Mouse (Mus musculus) CH12.LX (cell line): ENCODE measurements around the gene Dhx15. TPM values are rescaled to one million over a fixed set of nuclear protein-coding genes. Genes with fewer than 3 reads are reported as not detected.

Experiments
- DNase-seq: peaks from one replicate; pipeline ENCODE4 v3.0.0-alpha.2; 2013; ENCODE audit errors: extremely low read depth
- H3K27ac ChIP-seq: 2 replicates; pipeline ENCODE4 v1.5.1; 2012; ENCODE audit warnings: low read depth, mild to moderate bottlenecking, control low read depth, moderate library complexity; ENCODE audit not compliant: insufficient read depth
- H3K27me3 ChIP-seq: replicated peaks from 2 replicates; pipeline ENCODE3; 2012; ENCODE audit warnings: inconsistent platforms
- H3K36me3 ChIP-seq, 2 experiments: replicated peaks in 1 of 2; 2 replicates each; pipeline versions ENCODE3 to v1.6.1; 2012; ENCODE audit warnings: inconsistent platforms in 1 of 2, low read length in 1 of 2, mild to moderate bottlenecking in 1 of 2, mixed read lengths in 1 of 2, moderate library complexity in 1 of 2; ENCODE audit not compliant: control insufficient read depth in 1 of 2, insufficient read depth in 1 of 2
- H3K4me1 ChIP-seq, 2 experiments: 2 replicates each; pipeline ENCODE4 v1.6.1; 2012; ENCODE audit warnings: inconsistent platforms in 1 of 2, moderate library complexity in 1 of 2; ENCODE audit not compliant: insufficient read depth in 2 of 2, control insufficient read depth in 1 of 2
- H3K4me2 ChIP-seq: 2 replicates; pipeline ENCODE4 v1.6.1; 2012; ENCODE audit warnings: low read depth, mild to moderate bottlenecking, control low read depth; ENCODE audit not compliant: poor library complexity, insufficient read depth, severe bottlenecking
- H3K4me3 ChIP-seq, 3 experiments: fragments of 150-350 bp in 1 of 3; sonication (generic) in 1 of 3; replicated peaks in 1 of 3; 2 replicates each; pipeline versions ENCODE3 to v1.5.1; 2011 to 2012; ENCODE audit warnings: low read depth in 2 of 3, low read length in 2 of 3, mild to moderate bottlenecking in 2 of 3, moderate library complexity in 2 of 3, control low read depth in 1 of 3, improper control_type of control experiment in 1 of 3, inconsistent platforms in 1 of 3, mixed read lengths in 1 of 3; ENCODE audit not compliant: poor library complexity in 1 of 3
- H3K79me2 ChIP-seq: replicated peaks from 2 replicates; pipeline ENCODE4 v1.6.1; 2012; ENCODE audit warnings: mild to moderate bottlenecking, moderate library complexity; ENCODE audit not compliant: control insufficient read depth, poor library complexity, insufficient read depth, severe bottlenecking; ENCODE audit errors: extremely low read depth
- H3K9ac ChIP-seq: 2 replicates; pipeline ENCODE4 v1.6.1; 2012; ENCODE audit warnings: low read depth, mild to moderate bottlenecking, control low read depth, moderate library complexity; ENCODE audit not compliant: insufficient read depth
- H3K9me3 ChIP-seq: replicated peaks from 2 replicates; pipeline ENCODE3; 2012; ENCODE audit warnings: low read length, inconsistent platforms, mixed read lengths
- BHLHE40 ChIP-seq: IDR thresholded peaks from 2 replicates; pipeline ENCODE4 v1.6.1; 2011; ENCODE audit warnings: mild to moderate bottlenecking, low read depth, low read length, improper control_type of control experiment
- CHD1 ChIP-seq: IDR thresholded peaks from 2 replicates; pipeline ENCODE4 v1.6.1; 2012; ENCODE audit warnings: low read depth, low read length, improper control_type of control experiment, inconsistent platforms
- CHD2 ChIP-seq: IDR thresholded peaks from 2 replicates; pipeline ENCODE4 v1.6.1; 2011; ENCODE audit warnings: low read length, improper control_type of control experiment
- E2F4 ChIP-seq: IDR thresholded peaks from 2 replicates; pipeline ENCODE4 v1.6.1; 2011; ENCODE audit warnings: low read depth, low read length, improper control_type of control experiment; ENCODE audit not compliant: insufficient replicate concordance
- ETS1 ChIP-seq: conservative IDR thresholded peaks from 2 replicates; pipeline ENCODE4 v1.6.1; 2012; ENCODE audit warnings: low read depth, mild to moderate bottlenecking, inconsistent platforms, low read length, improper control_type of control experiment, moderate library complexity
- GABPA ChIP-seq: IDR thresholded peaks from 2 replicates; pipeline ENCODE4 v1.6.1; 2012; ENCODE audit warnings: low read depth, low read length, improper control_type of control experiment, inconsistent platforms; ENCODE audit not compliant: insufficient replicate concordance
- JUN ChIP-seq: IDR thresholded peaks from 2 replicates; pipeline ENCODE4 v1.6.1; 2011; ENCODE audit warnings: low read depth, mild to moderate bottlenecking, low read length, improper control_type of control experiment, moderate library complexity; ENCODE audit not compliant: insufficient read depth
- JUND ChIP-seq: conservative IDR thresholded peaks from 2 replicates; pipeline ENCODE4 v1.6.1; 2011; ENCODE audit warnings: low read depth, low read length, improper control_type of control experiment
- MAFK ChIP-seq: IDR thresholded peaks from 2 replicates; pipeline ENCODE4 v1.6.1; 2011; ENCODE audit warnings: low read length, improper control_type of control experiment; ENCODE audit not compliant: insufficient replicate concordance
- MAX ChIP-seq: IDR thresholded peaks from 2 replicates; pipeline ENCODE4 v1.6.1; 2011; ENCODE audit warnings: low read length, improper control_type of control experiment
- MAZ ChIP-seq: IDR thresholded peaks from 2 replicates; pipeline ENCODE4 v1.6.1; 2012; ENCODE audit warnings: low read depth, mild to moderate bottlenecking, inconsistent platforms, low read length, improper control_type of control experiment, moderate library complexity
- MEF2A ChIP-seq: IDR thresholded peaks from 2 replicates; pipeline ENCODE4 v1.6.1; 2014; ENCODE audit warnings: low read depth, mild to moderate bottlenecking, inconsistent platforms, low read length, improper control_type of control experiment, borderline replicate concordance
- MXI1 ChIP-seq: IDR thresholded peaks from 2 replicates; pipeline ENCODE4 v1.6.1; 2011; ENCODE audit warnings: mild to moderate bottlenecking, low read depth, low read length, improper control_type of control experiment
- MYC ChIP-seq: IDR thresholded peaks from 2 replicates; pipeline ENCODE4 v1.6.1; 2011; ENCODE audit warnings: low read depth, mild to moderate bottlenecking, improper control_type of control experiment, low read length
- NELFE ChIP-seq: IDR thresholded peaks from 2 replicates; pipeline ENCODE4 v1.6.1; 2011; ENCODE audit warnings: low read depth, low read length, improper control_type of control experiment
- NRF1 ChIP-seq: IDR thresholded peaks from 2 replicates; pipeline ENCODE4 v1.6.1; 2014; ENCODE audit warnings: low read depth, mild to moderate bottlenecking, inconsistent platforms, low read length, improper control_type of control experiment, moderate library complexity
- POLR2A ChIP-seq: IDR thresholded peaks from 2 replicates; pipeline ENCODE4 v1.6.1; 2011; ENCODE audit warnings: low read depth, mild to moderate bottlenecking, improper control_type of control experiment, low read length
- POLR2AphosphoS2 ChIP-seq: IDR thresholded peaks from 2 replicates; pipeline ENCODE4 v1.6.1; 2011; ENCODE audit warnings: low read depth, low read length, improper control_type of control experiment
- RAD21 ChIP-seq: IDR thresholded peaks from 2 replicates; pipeline ENCODE4 v1.6.1; 2011; ENCODE audit warnings: low read depth, mild to moderate bottlenecking, low read length, improper control_type of control experiment, moderate library complexity
- RCOR1 ChIP-seq: conservative IDR thresholded peaks from 2 replicates; pipeline ENCODE4 v1.6.1; 2012; ENCODE audit warnings: low read depth, mild to moderate bottlenecking, inconsistent platforms, low read length, improper control_type of control experiment
- SIN3A ChIP-seq: IDR thresholded peaks from 2 replicates; pipeline ENCODE4 v1.6.1; 2012; ENCODE audit warnings: low read length, improper control_type of control experiment, inconsistent platforms
- TBP ChIP-seq: conservative IDR thresholded peaks from 2 replicates; pipeline ENCODE4 v1.6.1; 2011; ENCODE audit warnings: low read depth, low read length, improper control_type of control experiment
- TCF12 ChIP-seq: IDR thresholded peaks from 2 replicates; pipeline ENCODE4 v1.6.1; 2014; ENCODE audit warnings: low read depth, mild to moderate bottlenecking, inconsistent platforms, low read length, improper control_type of control experiment
- USF1 ChIP-seq: IDR thresholded peaks from 2 replicates; pipeline ENCODE4 v1.6.1; 2014; ENCODE audit warnings: low read depth, mild to moderate bottlenecking, inconsistent platforms, low read length, improper control_type of control experiment
- ZC3H11A ChIP-seq: IDR thresholded peaks from 2 replicates; pipeline ENCODE4 v1.6.1; 2012; ENCODE audit warnings: low read depth, mild to moderate bottlenecking, inconsistent platforms, low read length, improper control_type of control experiment
- ZKSCAN1 ChIP-seq: IDR thresholded peaks from 2 replicates; pipeline ENCODE4 v1.6.1; 2012; ENCODE audit warnings: low read depth, inconsistent platforms, low read length, improper control_type of control experiment, borderline replicate concordance
- ZMIZ1 ChIP-seq: IDR thresholded peaks from 2 replicates; pipeline ENCODE4 v1.6.1; 2012; ENCODE audit warnings: low read depth, mild to moderate bottlenecking, inconsistent platforms, low read length, improper control_type of control experiment
- dilution Hi-C: fragments of 300-500 bp; cut with MboI; formaldehyde crosslinking; loops from 2 replicates; pipeline ENCODE4 v1.14.3; 2020; ENCODE audit warnings: low sequenced_read_pairs; ENCODE audit not compliant: extremely low pct_unique_long_range_greater_than_20kb, extremely low pct_ligation_motif_present
- in situ Hi-C: fragments of 300-500 bp; cut with MboI; formaldehyde crosslinking; loops from 3 replicates; pipeline ENCODE4 v1.14.3; 2019; ENCODE audit warnings: low sequenced_read_pairs, low pct_ligation_motif_present, low pct_unique_long_range_greater_than_20kb, mixed read lengths
- polyA plus RNA-seq: library from polyadenylated mRNA; unstranded; fragments of >175 nt; gene quantifications from 2 replicates; pipeline ENCODE4 v1.2.1, GENCODE M21; 2012; ENCODE audit warnings: low read depth; ENCODE audit not compliant: insufficient read length
- total RNA-seq, 2 experiments: library from RNA; depleted of rRNA; stranded (reverse); fragments of 300-350 nt in 1 of 2; fragments of >200 nt in 1 of 2; gene quantifications; 2 replicates each; pipeline ENCODE4 v1.2.3; 2012 to 2014

The Dhx15 gene
- total and polyA plus RNA-seq, 3 experiments: 101 to 355 (median 287) TPM

GRCm38 (mm10) chr5:52149138-52149537, 41.2 kb downstream of the Dhx15 start:
- Histone ChIP-seq H3K27me3 (no peaks in the 10 kb centered on the region), H3K4me3 (no peak overlapping the region), H3K79me2 (peaks cover 8% of the 10 kb centered on the region; the same call in 1 of the 2 replicates), H3K4me2 (no peak overlapping the region), H3K9me3 (no peaks in the 10 kb centered on the region), H3K36me3 (peaks cover 35 to 78% of the 10 kb centered on the region in 2 experiments), H3K4me1 (no peaks in the 10 kb centered on the region; a peak in 1 of 4 replicates), H3K9ac (no peak overlapping the region), H3K27ac (no peak overlapping the region)
- dilution Hi-C loops (no loop called here), in situ Hi-C loops (no loop called here)
- DNase-seq: no peak
- TF ChIP-seq RCOR1: no peak
- no peak for TF ChIP-seq RAD21
- TF ChIP-seq ZC3H11A: no peak
- TF ChIP-seq ZMIZ1: no peak
- no peak for TF ChIP-seq MXI1
- no peak for TF ChIP-seq MAX
- no peak for TF ChIP-seq SIN3A
- no peak for TF ChIP-seq NRF1
- no peak for TF ChIP-seq USF1
- TF ChIP-seq JUN: no peak
- no peak for TF ChIP-seq NELFE
- TF ChIP-seq ZKSCAN1: no peak
- no peak for TF ChIP-seq MAFK
- TF ChIP-seq MAZ: no peak
- TF ChIP-seq E2F4: no peak
- TF ChIP-seq MYC: no peak

GRCm38 (mm10) chr5:52147141-52147540, 43.2 kb downstream of the Dhx15 start:
- peaks cover 40 to 79% of the 10 kb centered on the region in 2 experiments for H3K36me3 ChIP-seq
- no peak overlapping the region for H3K9ac ChIP-seq
- no peak overlapping the region for H3K4me2 ChIP-seq
- H3K4me1 ChIP-seq: peaks cover 0 to 10% of the 10 kb centered on the region in 2 experiments; a peak in 2 of 4 replicates
- in situ Hi-C loops: no loop called here
- dilution Hi-C loops: no loop called here
- DNase-seq: no peak
- no peaks in the 10 kb centered on the region for H3K27me3 ChIP-seq
- TF ChIP-seq RAD21 (no peak), MEF2A (no peak), ZKSCAN1 (no peak), POLR2AphosphoS2 (no peak), ZC3H11A (no peak), POLR2A (no peak), CHD2 (no peak), JUND (no peak), JUN (no peak), RCOR1 (no peak), BHLHE40 (no peak), ETS1 (no peak), TCF12 (no peak), TBP (no peak), GABPA (no peak), MYC (no peak), MAX (no peak), CHD1 (no peak)
- peaks cover 8% of the 10 kb centered on the region; the same call in 1 of the 2 replicates for H3K79me2 ChIP-seq
- H3K4me3 ChIP-seq: no peak overlapping the region
- H3K27ac ChIP-seq: no peak overlapping the region
- no peaks in the 10 kb centered on the region for H3K9me3 ChIP-seq
